Mouse (Mus musculus) hindbrain, embryonic 15.5 days (tissue): ENCODE results near the gene Gabpb2. TPM values are rescaled to one million over a fixed set of nuclear protein-coding genes. Genes with fewer than 3 reads are reported as not detected.
A peak's percentile ranks its signal among the peaks of the same experiment; 100 is the strongest.
"Not testable (repeated sequence)": the region's sequence is repeated elsewhere in the genome, so short reads cannot be mapped to it uniquely, and the experiment has no call there.

Experiments
- ATAC-seq: fragments of 200-750 bp; cut with Nextera tagmentation; 2 replicates; pipeline ENCODE4 v1.8.0; 2017; ENCODE audit warnings: low read depth, moderate number of reproducible peaks, moderate TSS enrichment; ENCODE audit not compliant: low FRiP score
- H3K27ac ChIP-seq: fragments of 300-500 bp; sonication (generic); replicated peaks from 2 replicates; pipeline ENCODE4 v1.5.1; 2015; ENCODE audit warnings: mild to moderate bottlenecking, inconsistent platforms
- H3K27me3 ChIP-seq: fragments of 300-500 bp; sonication (generic); 2 replicates; pipeline ENCODE4 v1.6.1; 2015; ENCODE audit warnings: control low read depth, inconsistent platforms
- H3K36me3 ChIP-seq: fragments of 300-500 bp; sonication (generic); 2 replicates; pipeline ENCODE4 v1.6.1; 2015; ENCODE audit warnings: control low read depth, inconsistent platforms
- H3K4me1 ChIP-seq: fragments of 300-500 bp; sonication (generic); replicated peaks from 2 replicates; pipeline ENCODE4 v1.6.1; 2015; ENCODE audit warnings: control low read depth, inconsistent platforms
- H3K4me2 ChIP-seq: fragments of 300-500 bp; sonication (generic); 2 replicates; pipeline ENCODE4 v1.6.1; 2015; ENCODE audit warnings: moderate library complexity, mild to moderate bottlenecking, inconsistent platforms
- H3K4me3 ChIP-seq: fragments of 300-500 bp; sonication (generic); 2 replicates; pipeline ENCODE4 v1.5.1; 2015; ENCODE audit warnings: mild to moderate bottlenecking, inconsistent platforms
- H3K9ac ChIP-seq: fragments of 300-500 bp; sonication (generic); 2 replicates; pipeline ENCODE4 v1.6.1; 2015; ENCODE audit warnings: inconsistent platforms
- H3K9me3 ChIP-seq: fragments of 300-500 bp; sonication (generic); 2 replicates; pipeline ENCODE4 v1.6.1; 2016; ENCODE audit warnings: control low read depth, inconsistent platforms
- WGBS: fragments of 180-500 bp; shearing (Covaris S2); methylation state at CpG from one replicate; pipeline ENCODE4 v1.1.7; 2015; 5-methylcytosine and 5-hydroxymethylcytosine counted together
- microRNA-seq: library from miRNA; unstranded; fragments of <30 nt; microRNA quantifications from one replicate; pipeline ENCODE4, GENCODE M21; 2016
- polyA plus RNA-seq: library from polyadenylated mRNA; unstranded; fragments of >200 nt; fragmentation: Nextera tagmentation; extraction: Ambion mirVana; gene quantifications from 2 replicates; pipeline ENCODE4 v1.2.1, GENCODE M21; 2015

The Gabpb2 gene
- polyA plus RNA-seq, 1 experiment from 2014 or later, result 3.4 TPM

DNA sequence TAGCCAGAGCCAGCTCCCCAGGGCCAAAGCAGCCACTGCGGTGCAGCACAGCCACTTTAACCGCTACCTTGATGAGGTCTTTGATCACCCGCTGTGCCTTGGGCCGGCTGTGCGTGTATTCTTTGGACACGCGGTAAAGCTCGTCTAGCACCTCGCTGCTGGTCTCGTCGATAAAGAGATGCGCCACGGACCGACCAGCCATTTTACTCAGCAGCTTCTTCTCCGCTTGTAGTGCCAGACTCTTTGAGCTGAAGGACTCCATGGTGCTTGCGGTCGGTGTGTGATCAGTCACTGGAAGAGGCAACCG lies 77.5 kb downstream of the Gabpb2 start:
- Histone ChIP-seq H3K4me1 (peaks cover 12% of the 10 kb centered on the region), H3K36me3 (peaks cover 12% of the 10 kb centered on the region; the same call in 1 of the 2 replicates), H3K27ac (no peak overlapping the region), H3K4me3 (no peak overlapping the region), H3K9me3 (no peaks in the 10 kb centered on the region), H3K9ac (no peak overlapping the region), H3K4me2 (no peak overlapping the region), H3K27me3 (no peaks in the 10 kb centered on the region)
- WGBS, result 59% methylated on average over 18 of the region's 18 CpGs
- no peak for ATAC-seq

DNA sequence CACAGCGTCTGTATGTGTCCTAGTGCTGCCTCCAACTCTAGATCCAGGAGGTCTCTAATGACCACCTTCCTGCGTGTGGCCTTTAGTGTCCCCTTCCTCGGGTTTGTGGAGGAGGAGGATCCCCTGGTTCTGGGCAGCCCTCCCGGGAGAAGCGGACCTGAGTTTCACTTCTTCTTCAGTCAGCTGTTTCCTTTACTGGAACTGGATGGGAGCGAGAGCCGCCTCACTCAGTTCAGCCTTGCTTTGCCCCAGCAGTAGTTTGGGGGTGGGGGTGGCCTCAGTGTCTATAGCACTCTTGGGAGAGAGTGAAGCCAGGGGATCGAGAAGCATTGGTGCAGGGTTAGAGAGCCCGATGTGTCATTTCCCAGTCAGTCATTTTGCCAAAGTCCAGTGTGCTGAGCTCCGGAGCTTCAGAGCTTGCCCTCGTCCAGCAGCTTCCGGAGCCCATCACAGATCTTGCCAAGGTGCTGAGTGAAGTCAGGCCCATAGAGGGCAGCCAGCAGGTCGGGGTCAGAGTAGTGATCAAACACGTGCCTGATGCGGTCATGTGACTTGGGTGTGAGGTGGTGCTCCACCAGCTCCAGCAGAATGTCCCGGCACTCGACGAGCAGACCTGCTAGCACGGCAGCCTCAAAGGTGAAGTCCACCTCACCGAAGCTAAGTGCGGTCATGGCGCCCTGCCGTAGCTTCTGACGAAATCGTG lies 78.0 kb downstream of the Gabpb2 start:
- 70% methylated on average over 25 of the region's 25 CpGs for WGBS
- Histone ChIP-seq H3K4me3 (no peak overlapping the region), H3K4me1 (peaks cover 16% of the 10 kb centered on the region), H3K36me3 (peaks cover 12% of the 10 kb centered on the region; the same call in 1 of the 2 replicates), H3K27ac (no peak overlapping the region), H3K4me2 (no peak overlapping the region), H3K27me3 (no peaks in the 10 kb centered on the region), H3K9ac (no peak overlapping the region), H3K9me3 (no peaks in the 10 kb centered on the region)
- ATAC-seq, result no peak

DNA sequence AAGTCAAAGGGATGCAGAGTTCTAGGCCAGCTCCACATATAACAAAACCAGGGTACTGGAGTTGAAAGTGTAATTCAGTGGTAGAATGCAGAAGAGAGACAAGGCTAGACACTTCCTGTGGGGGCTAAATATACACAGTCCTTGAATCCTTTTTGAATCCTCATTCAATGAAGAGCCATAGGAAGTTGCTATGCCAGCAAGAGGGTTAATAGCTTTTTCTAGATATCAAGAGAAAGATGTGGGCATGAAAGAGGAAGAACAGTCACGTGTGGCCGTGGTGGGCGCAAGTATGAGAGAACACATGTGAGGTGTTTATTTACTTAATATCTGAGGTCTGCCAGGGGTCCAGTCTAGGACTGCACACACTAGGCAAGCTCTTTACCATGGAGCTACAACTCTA lies 81.4 kb downstream of the Gabpb2 start:
- no peak overlapping the region for H3K27ac ChIP-seq
- H3K9ac ChIP-seq, result no peak overlapping the region
- WGBS, result 96% methylated on average over 3 of the region's 3 CpGs
- no peak overlapping the region for H3K4me2 ChIP-seq
- no peak overlapping the region for H3K4me3 ChIP-seq
- H3K9me3 ChIP-seq, result no peaks in the 10 kb centered on the region
- peaks cover 23% of the 10 kb centered on the region for H3K4me1 ChIP-seq
- no peaks in the 10 kb centered on the region for H3K27me3 ChIP-seq
- no peak for ATAC-seq
- peaks cover 12% of the 10 kb centered on the region; the same call in 1 of the 2 replicates for H3K36me3 ChIP-seq

DNA sequence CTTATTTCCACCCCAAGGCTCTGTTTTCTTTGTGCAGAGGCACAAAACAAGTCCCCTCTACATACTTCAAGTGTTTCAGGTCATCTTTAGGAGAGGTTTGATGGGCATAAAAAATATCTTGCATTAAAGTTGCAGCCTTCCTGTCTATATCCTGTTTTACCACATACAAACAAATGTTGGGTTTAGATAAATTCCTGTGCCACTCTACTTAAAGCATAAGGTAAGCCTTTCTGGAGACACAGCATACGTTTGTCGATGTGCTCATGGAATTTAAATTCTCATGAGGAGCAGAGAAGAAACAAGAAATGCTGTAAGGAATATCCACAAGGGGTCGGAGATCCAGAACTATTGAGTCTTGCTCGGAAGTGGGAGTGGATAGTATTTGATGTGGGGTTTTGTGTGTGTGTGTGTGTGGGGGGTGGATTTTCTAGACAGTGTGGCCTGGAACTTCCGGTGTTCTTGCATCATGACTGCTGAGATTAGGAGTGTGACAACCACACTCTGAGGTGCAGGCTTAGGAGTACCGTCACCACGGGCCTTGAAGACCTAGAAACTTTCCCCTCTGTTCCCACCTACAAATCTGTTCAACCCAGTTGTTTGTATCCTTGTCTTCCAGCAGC lies 82.2 kb downstream of the Gabpb2 start:
- WGBS, result 91% methylated on average over 7 of the region's 7 CpGs
- no peak for ATAC-seq
- no peaks in the 10 kb centered on the region for H3K27me3 ChIP-seq
- H3K4me3 ChIP-seq, result peak overlapping the region; percentile 37
- peak overlapping the region; percentile 62 for H3K4me2 ChIP-seq
- H3K36me3 ChIP-seq, result peaks cover 15% of the 10 kb centered on the region
- peak overlapping the region; percentile 31; the same call in 1 of the 2 replicates for H3K9ac ChIP-seq
- no peaks in the 10 kb centered on the region for H3K9me3 ChIP-seq
- no peak overlapping the region for H3K27ac ChIP-seq
- peaks cover 23% of the 10 kb centered on the region for H3K4me1 ChIP-seq

DNA sequence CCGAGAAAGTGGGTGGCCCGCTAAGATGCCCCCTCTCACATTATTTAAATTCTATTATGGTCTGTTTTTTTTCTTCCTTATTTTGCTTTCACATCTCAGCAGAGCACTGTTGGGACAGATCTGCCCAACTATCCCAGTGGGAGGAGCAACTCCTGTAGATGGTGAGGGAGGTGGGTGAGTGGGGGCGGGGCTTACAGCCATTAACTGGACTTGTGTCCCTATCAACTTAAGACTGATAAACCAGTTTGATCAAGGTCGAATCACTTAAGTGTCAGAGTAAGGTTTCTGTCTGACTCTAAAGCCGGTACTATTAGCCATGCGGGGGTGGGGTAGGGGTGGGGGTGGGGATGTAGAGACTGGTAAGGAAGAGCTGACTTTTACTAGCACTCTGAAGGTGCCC lies 82.7 kb downstream of the Gabpb2 start:
- no peak for ATAC-seq

DNA sequence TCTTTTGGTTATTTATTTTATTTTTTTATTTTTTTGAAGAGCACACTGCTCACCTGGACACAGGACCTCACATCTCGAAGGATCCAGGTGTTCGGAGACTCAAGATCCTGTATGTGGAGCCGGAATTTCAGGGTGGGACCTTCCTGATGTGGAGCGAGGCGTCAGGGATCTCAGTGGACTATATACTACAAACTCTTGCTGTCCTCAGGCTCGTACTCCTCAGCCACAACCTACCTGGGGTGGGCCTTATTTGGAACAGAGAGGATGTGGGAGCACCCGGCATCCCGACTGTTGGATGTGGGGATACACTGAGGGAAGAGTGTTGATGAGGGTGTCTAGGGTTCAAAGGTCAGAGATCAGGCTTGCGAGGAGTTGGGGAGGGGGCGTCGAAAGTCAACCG lies 83.6 kb downstream of the Gabpb2 start:
- WGBS, result no CpG with 5 or more reads among the region's 12 CpGs
- Histone ChIP-seq H3K36me3 (peaks cover 16% of the 10 kb centered on the region), H3K4me3 (peak overlapping the region; percentile 54; the same call in 1 of the 2 replicates), H3K4me1 (peaks cover 23% of the 10 kb centered on the region)
- H3K4me2 ChIP-seq, H3K27me3 ChIP-seq, H3K9me3 ChIP-seq, H3K9ac ChIP-seq, H3K27ac ChIP-seq: not testable (repeated sequence)
- ATAC-seq, result peak; percentile 49

More for the DNA sequence above, 82.7 kb downstream of the Gabpb2 start:
- 37% methylated on average over 6 of the region's 6 CpGs for WGBS
- peak overlapping the region; percentile 37 for H3K4me3 ChIP-seq
- H3K27me3 ChIP-seq, result no peaks in the 10 kb centered on the region
- peaks cover 12% of the 10 kb centered on the region for H3K36me3 ChIP-seq
- no peak overlapping the region for H3K27ac ChIP-seq
- H3K4me2 ChIP-seq, result peak overlapping the region; percentile 62
- peak overlapping the region; percentile 31; the same call in 1 of the 2 replicates for H3K9ac ChIP-seq
- no peaks in the 10 kb centered on the region for H3K9me3 ChIP-seq
- H3K4me1 ChIP-seq, result peaks cover 23% of the 10 kb centered on the region

DNA sequence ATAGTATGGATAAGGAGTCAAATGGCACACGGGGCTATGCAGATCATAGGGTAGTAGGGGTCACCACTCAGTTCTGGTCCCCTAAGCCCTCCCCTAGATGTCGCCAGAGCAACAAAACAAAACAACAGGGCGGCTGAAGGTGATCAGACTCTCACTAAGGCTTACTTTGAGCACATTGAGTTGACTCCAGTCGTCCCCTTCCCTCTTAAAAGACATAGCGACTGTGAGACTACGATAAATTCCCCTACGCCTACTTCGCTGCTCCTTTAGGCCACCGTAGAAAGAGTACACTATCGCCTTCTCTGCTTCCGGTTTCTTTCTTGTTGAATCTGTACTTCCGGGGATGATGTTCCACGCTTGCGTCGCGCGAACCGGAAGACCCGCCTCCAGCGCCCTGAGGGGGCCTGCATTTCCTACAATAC lies 84.0 kb downstream of the Gabpb2 start, which contains the start of the genes Scnm1 and Lysmd1:
Gene Scnm1 (minus strand): TSS at position 332 of the 422 bp plus-strand sequence.
Gene Lysmd1 (plus strand): TSS at position 409 of the 422 bp plus-strand sequence.
- H3K27ac ChIP-seq, result peak within 1 kb of the TSS; percentile 81
- peak; percentile 96 for ATAC-seq
- peak within 1 kb of the TSS; percentile 87 for H3K4me2 ChIP-seq
- peaks cover 23% of the 10 kb centered on the region for H3K4me1 ChIP-seq
- H3K27me3 ChIP-seq, result no peaks in the 10 kb centered on the region
- H3K36me3 ChIP-seq, result peaks cover 17% of the 10 kb centered on the region
- peak within 1 kb of the TSS; percentile 54 for H3K4me3 ChIP-seq
- H3K9me3 ChIP-seq, result no peaks in the 10 kb centered on the region
- WGBS, result 0% methylated on average over 20 of the region's 20 CpGs
- H3K9ac ChIP-seq, result peak within 1 kb of the TSS; percentile 68

DNA sequence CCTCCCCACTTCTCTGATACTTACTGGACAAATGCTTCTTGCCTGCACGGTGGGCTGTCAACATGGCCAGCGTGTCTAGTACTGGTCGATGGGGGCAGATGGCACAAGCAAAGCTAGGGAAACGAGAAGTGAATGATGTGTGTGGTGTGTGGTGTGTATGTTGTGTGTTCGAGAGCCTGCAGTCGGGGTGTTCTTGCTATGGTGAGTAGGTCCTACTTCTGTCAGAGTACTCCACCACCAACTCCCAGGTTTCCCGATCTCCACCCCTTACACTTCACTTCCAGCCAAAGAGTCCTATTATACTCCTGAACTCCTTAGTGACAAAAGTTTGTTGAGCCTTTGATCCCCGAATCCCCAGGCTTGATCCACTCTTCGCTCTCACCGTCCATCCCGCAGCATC lies 84.5 kb downstream of the Gabpb2 start:
- 59% methylated on average over 11 of the region's 11 CpGs for WGBS

DNA sequence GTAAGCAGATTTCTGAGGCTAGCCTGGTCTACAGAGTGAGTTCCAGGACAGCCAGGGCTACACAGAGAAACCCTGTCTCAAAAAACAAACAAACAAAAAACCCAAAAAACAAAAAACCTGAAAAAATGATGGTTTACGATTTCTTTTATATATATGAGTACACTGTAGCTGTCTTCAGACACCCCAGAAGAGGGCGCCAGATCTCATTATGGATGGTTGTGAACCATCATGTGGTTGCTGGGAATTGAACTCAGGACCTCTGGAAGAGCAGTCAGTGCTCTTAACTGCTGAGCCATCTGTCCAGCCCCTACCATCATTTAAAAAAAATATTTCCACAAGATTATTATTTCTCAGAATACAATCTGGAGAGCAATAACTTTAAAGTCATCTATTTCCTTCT lies 85.3 kb downstream of the Gabpb2 start:
- H3K36me3 ChIP-seq, result peaks cover 17% of the 10 kb centered on the region
- not testable (repeated sequence) for H3K27me3 ChIP-seq, ATAC-seq, H3K9me3 ChIP-seq, H3K9ac ChIP-seq, H3K4me2 ChIP-seq, H3K4me3 ChIP-seq, H3K27ac ChIP-seq
- H3K4me1 ChIP-seq, result peaks cover 23% of the 10 kb centered on the region
- 93% methylated on average over 2 of the region's 2 CpGs for WGBS

More for the DNA sequence above, 84.5 kb downstream of the Gabpb2 start:
- Histone ChIP-seq H3K4me1 (peaks cover 23% of the 10 kb centered on the region), H3K27me3 (no peaks in the 10 kb centered on the region), H3K9ac (peak overlapping the region; percentile 68), H3K36me3 (peaks cover 17% of the 10 kb centered on the region), H3K27ac (peak overlapping the region; percentile 81), H3K4me2 (peak overlapping the region; percentile 87), H3K9me3 (no peaks in the 10 kb centered on the region), H3K4me3 (peak overlapping the region; percentile 54)
- ATAC-seq, result no peak; the same call in 1 of the 2 replicates

Small RNA genes lying within 50 kb of the gene (microRNA-seq; reads per million reads assigned to microRNA genes)
- not detected for gene Mir8099-1

Other genes with a start within 250 kb of the Gabpb2 start
- 21.8 and 27.3 TPM in 2 replicates for gene Pi4kb, start 243.2 kb downstream of the Gabpb2 start, polyA plus RNA-seq
- gene Zfp687, start 202.5 kb downstream of the Gabpb2 start, polyA plus RNA-seq, result 18.9 and 21.2 TPM in 2 replicates
- gene Psmd4, start 175.3 kb downstream of the Gabpb2 start, polyA plus RNA-seq, result 260 and 276 TPM in 2 replicates
- 15.2 and 15.8 TPM in 2 replicates for gene Pip5k1a, start 111.0 kb downstream of the Gabpb2 start, polyA plus RNA-seq
- gene Vps72, start 106.9 kb downstream of the Gabpb2 start, polyA plus RNA-seq, result 167 and 176 TPM in 2 replicates
- 1.7 and 1.8 TPM in 2 replicates for gene Tmod4, start 93.4 kb downstream of the Gabpb2 start, polyA plus RNA-seq
- 84.0 and 88.6 TPM in 2 replicates for gene Scnm1, start 83.9 kb downstream of the Gabpb2 start, polyA plus RNA-seq
- 42.7 and 45.0 TPM in 2 replicates for gene Lysmd1, start 83.8 kb downstream of the Gabpb2 start, polyA plus RNA-seq
- 3.9 and 4.2 TPM in 2 replicates for gene Tnfaip8l2, start 75.6 kb downstream of the Gabpb2 start, polyA plus RNA-seq
- 33.0 and 34.7 TPM in 2 replicates for gene Sema6c, start 57.5 kb downstream of the Gabpb2 start, polyA plus RNA-seq
- 57.1 and 59.3 TPM in 2 replicates for gene Cdc42se1, start 10.8 kb upstream of the Gabpb2 start, polyA plus RNA-seq
- 323 and 341 TPM in 2 replicates for gene Mllt11, start 14.3 kb upstream of the Gabpb2 start, polyA plus RNA-seq
- 0.13 and 0.19 TPM in 2 replicates for gene Gm128, start 23.7 kb upstream of the Gabpb2 start, polyA plus RNA-seq
- gene Bnipl, start 33.3 kb upstream of the Gabpb2 start, polyA plus RNA-seq, result 0.29 TPM in 1 of 2 replicates, not detected in the other
- 34.5 and 36.6 TPM in 2 replicates for gene Mindy1, start 63.4 kb upstream of the Gabpb2 start, polyA plus RNA-seq
- 66.5 and 69.9 TPM in 2 replicates for gene Prune1, start 64.2 kb upstream of the Gabpb2 start, polyA plus RNA-seq
- gene Anxa9, start 89.3 kb upstream of the Gabpb2 start, polyA plus RNA-seq, result 0.47 and 0.72 TPM in 2 replicates
- 92.7 and 101 TPM in 2 replicates for gene Cers2, start 96.9 kb upstream of the Gabpb2 start, polyA plus RNA-seq
- 39.3 and 42.7 TPM in 2 replicates for gene Setdb1, start 139.3 kb upstream of the Gabpb2 start, polyA plus RNA-seq
- gene 4930558C23Rik, start 184.9 kb upstream of the Gabpb2 start, polyA plus RNA-seq, result not detected in 2 replicates
- gene Arnt, start 216.5 kb upstream of the Gabpb2 start, polyA plus RNA-seq, result 15.8 and 17.5 TPM in 2 replicates